Mouse (Mus musculus): Measurements from ENCODE around the gene Dnah12. TPM values are rescaled to one million over a fixed set of nuclear protein-coding genes. Genes with fewer than 3 reads are reported as not detected.
"Not testable (repeated sequence)": the region's sequence is repeated elsewhere in the genome, so short reads cannot be mapped to it uniquely, and the experiment has no call there.

Dnah12 gene
- polyA plus RNA-seq, 1 experiment: not detected

GRCm38 (mm10) chr14:26907401-26907800, 214.3 kb downstream of the Dnah12 start:
- Histone ChIP-seq H3K27me3 (replicated peaks) (peaks cover 2% of the 10 kb centered on the region), H3K36me3 (replicated peaks; ENCODE audit: low read length) (no peaks in the 10 kb centered on the region), H3K4me3 (replicated peaks) (no peak overlapping the region), H3K4me1 (no peaks in the 10 kb centered on the region), H3K9me3 (no peaks in the 10 kb centered on the region)
- TF ChIP-seq FLI1 (IDR thresholded peaks at IDR 0.05; ENCODE audit: low read length) (no peak), GATA1 (IDR thresholded peaks at IDR 0.05; ENCODE audit: borderline replicate concordance, low read length) (no peak)

GRCm38 (mm10) chr14:26910461-26910860, 217.4 kb downstream of the Dnah12 start:
- H3K4me3 ChIP-seq (replicated peaks); H3K36me3 ChIP-seq (replicated peaks; ENCODE audit: low read length); H3K4me1 ChIP-seq; H3K9me3 ChIP-seq; H3K27me3 ChIP-seq (replicated peaks): not testable (repeated sequence)

- Histone ChIP-seq H3K36me3 (replicated peaks; ENCODE audit: low read length) (peaks cover 6% of the 10 kb centered on the region), H3K9me3 (no peaks in the 10 kb centered on the region), H3K4me1 (no peaks in the 10 kb centered on the region), H3K27me3 (replicated peaks) (no peaks in the 10 kb centered on the region), H3K4me3 (replicated peaks) (no peak overlapping the region)
- TF ChIP-seq FLI1 (IDR thresholded peaks at IDR 0.05; ENCODE audit: low read length) (no peak), GATA1 (IDR thresholded peaks at IDR 0.05; ENCODE audit: borderline replicate concordance, low read length) (no peak)
Measured at GRCm38 (mm10) chr14:26911201-26911600, 218.1 kb downstream of the Dnah12 start.

- peaks cover 6% of the 10 kb centered on the region for H3K36me3 ChIP-seq (replicated peaks; ENCODE audit: low read length)
- H3K4me1 ChIP-seq: no peaks in the 10 kb centered on the region
- no peak for TF ChIP-seq GATA1 (IDR thresholded peaks at IDR 0.05; ENCODE audit: borderline replicate concordance, low read length)
- no peak for TF ChIP-seq FLI1 (IDR thresholded peaks at IDR 0.05; ENCODE audit: low read length)
- H3K4me3 ChIP-seq (replicated peaks): no peak overlapping the region
- no peaks in the 10 kb centered on the region for H3K9me3 ChIP-seq
- H3K27me3 ChIP-seq (replicated peaks): no peaks in the 10 kb centered on the region
Measured at GRCm38 (mm10) chr14:26911826-26912225, 218.8 kb downstream of the Dnah12 start.

GRCm38 (mm10) chr14:26913681-26914268, 220.7 kb downstream of the Dnah12 start:
- no peaks in the 10 kb centered on the region for H3K9me3 ChIP-seq
- no peak overlapping the region for H3K4me3 ChIP-seq (replicated peaks)
- H3K27me3 ChIP-seq (replicated peaks): no peaks in the 10 kb centered on the region

GRCm38 (mm10) chr14:26919310-26919709, 226.2 kb downstream of the Dnah12 start:
- no peak for TF ChIP-seq FLI1 (IDR thresholded peaks at IDR 0.05; ENCODE audit: low read length)
- TF ChIP-seq GATA1 (IDR thresholded peaks at IDR 0.05; ENCODE audit: borderline replicate concordance, low read length): no peak
- Histone ChIP-seq H3K4me1 (peaks cover 7% of the 10 kb centered on the region), H3K27me3 (replicated peaks) (no peaks in the 10 kb centered on the region), H3K4me3 (replicated peaks) (no peak overlapping the region), H3K36me3 (replicated peaks; ENCODE audit: low read length) (peaks cover 62% of the 10 kb centered on the region), H3K9me3 (no peaks in the 10 kb centered on the region)

More at GRCm38 (mm10) chr14:26913681-26914268, 220.7 kb downstream of the Dnah12 start:
- H3K4me1 ChIP-seq: no peaks in the 10 kb centered on the region
- H3K36me3 ChIP-seq (replicated peaks; ENCODE audit: low read length): peaks cover 18% of the 10 kb centered on the region
- no peak for TF ChIP-seq FLI1 (IDR thresholded peaks at IDR 0.05; ENCODE audit: low read length)
- TF ChIP-seq GATA1 (IDR thresholded peaks at IDR 0.05; ENCODE audit: borderline replicate concordance, low read length): no peak

GRCm38 (mm10) chr14:26923702-26924421, 230.8 kb downstream of the Dnah12 start:
- Histone ChIP-seq H3K36me3 (replicated peaks; ENCODE audit: low read length) (peaks cover 90% of the 10 kb centered on the region), H3K27me3 (replicated peaks) (no peaks in the 10 kb centered on the region), H3K9me3 (no peaks in the 10 kb centered on the region), H3K4me3 (replicated peaks) (no peak overlapping the region), H3K4me1 (peaks cover 13% of the 10 kb centered on the region)
- TF ChIP-seq FLI1 (IDR thresholded peaks at IDR 0.05; ENCODE audit: low read length) (no peak), GATA1 (IDR thresholded peaks at IDR 0.05; ENCODE audit: borderline replicate concordance, low read length) (no peak)

- H3K27me3 ChIP-seq (replicated peaks): no peaks in the 10 kb centered on the region
- no peak for TF ChIP-seq FLI1 (IDR thresholded peaks at IDR 0.05; ENCODE audit: low read length)
- TF ChIP-seq GATA1 (IDR thresholded peaks at IDR 0.05; ENCODE audit: borderline replicate concordance, low read length): no peak
- H3K4me1 ChIP-seq: no peaks in the 10 kb centered on the region
- peaks cover 52% of the 10 kb centered on the region for H3K36me3 ChIP-seq (replicated peaks; ENCODE audit: low read length)
- H3K9me3 ChIP-seq: no peaks in the 10 kb centered on the region
- no peak overlapping the region for H3K4me3 ChIP-seq (replicated peaks)
Measured at GRCm38 (mm10) chr14:26934891-26935290, 241.8 kb downstream of the Dnah12 start.

- TF ChIP-seq FLI1 (IDR thresholded peaks at IDR 0.05; ENCODE audit: low read length): no peak
- TF ChIP-seq GATA1 (IDR thresholded peaks at IDR 0.05; ENCODE audit: borderline replicate concordance, low read length): no peak
- H3K4me1 ChIP-seq: no peaks in the 10 kb centered on the region
- H3K36me3 ChIP-seq (replicated peaks; ENCODE audit: low read length): peaks cover 57% of the 10 kb centered on the region
- H3K9me3 ChIP-seq: no peaks in the 10 kb centered on the region
- no peak overlapping the region for H3K4me3 ChIP-seq (replicated peaks)
- H3K27me3 ChIP-seq (replicated peaks): no peaks in the 10 kb centered on the region
Measured at GRCm38 (mm10) chr14:26935558-26935957, 242.5 kb downstream of the Dnah12 start.

Other genes starting within 250 kb of the Dnah12 start
- gene Slmap, start 158.3 kb upstream of the Dnah12 start, polyA plus RNA-seq (2012; ENCODE audit: insufficient read depth, low replicate concordance): 9.8 and 28.2 TPM in 2 replicates
- 0.89 and 1.7 TPM in 2 replicates for gene Dennd6a, start 119.4 kb upstream of the Dnah12 start, polyA plus RNA-seq (2012; ENCODE audit: insufficient read depth, low replicate concordance)
- 135 and 173 TPM in 2 replicates for gene Arf4, start 55.2 kb upstream of the Dnah12 start, polyA plus RNA-seq (2012; ENCODE audit: insufficient read depth, low replicate concordance)
- gene Pde12, start 23.4 kb upstream of the Dnah12 start, polyA plus RNA-seq (2012; ENCODE audit: insufficient read depth, low replicate concordance): 4.6 and 5.2 TPM in 2 replicates
- not detected in 2 replicates for gene Asb14, start 201.3 kb downstream of the Dnah12 start, polyA plus RNA-seq (2012; ENCODE audit: insufficient read depth, low replicate concordance)

Data from megakaryocyte, embryonic 14.5 days (primary cell).